Mouse (Mus musculus) liver, embryonic 15.5 days (tissue): ENCODE data around the gene Farp1. TPM values are rescaled to one million over a fixed set of nuclear protein-coding genes. Genes with fewer than 3 reads are reported as not detected.
A peak's percentile ranks its signal among the peaks of the same experiment; 100 is the strongest.

Source experiments
- ATAC-seq: fragments of 200-750 bp; cut with Nextera tagmentation; 2 replicates; pipeline ENCODE4 v1.8.0; 2017; ENCODE audit warnings: moderate number of reproducible peaks, mild to moderate bottlenecking, moderate library complexity; ENCODE audit not compliant: insufficient read depth
- H3K27ac ChIP-seq: fragments of 300-500 bp; sonication (generic); replicated peaks from 2 replicates; pipeline ENCODE4 v1.5.1; 2015; ENCODE audit warnings: mild to moderate bottlenecking, inconsistent platforms
- H3K27me3 ChIP-seq: fragments of 300-500 bp; sonication (generic); 2 replicates; pipeline ENCODE4 v1.6.1; 2015; ENCODE audit warnings: mild to moderate bottlenecking, inconsistent platforms
- H3K36me3 ChIP-seq: fragments of 300-500 bp; sonication (generic); replicated peaks from 2 replicates; pipeline ENCODE4 v1.6.1; 2015; ENCODE audit warnings: moderate library complexity, mild to moderate bottlenecking, inconsistent platforms
- H3K4me1 ChIP-seq: fragments of 300-500 bp; sonication (generic); replicated peaks from 2 replicates; pipeline ENCODE4 v1.6.1; 2015; ENCODE audit warnings: inconsistent platforms
- H3K4me2 ChIP-seq: fragments of 300-500 bp; sonication (generic); 2 replicates; pipeline ENCODE4 v1.6.1; 2015; ENCODE audit warnings: moderate library complexity, mild to moderate bottlenecking, inconsistent platforms
- H3K4me3 ChIP-seq: fragments of 300-500 bp; sonication (generic); replicated peaks from 2 replicates; pipeline ENCODE4 v1.5.1; 2015; ENCODE audit warnings: mild to moderate bottlenecking, inconsistent platforms
- H3K9ac ChIP-seq: fragments of 300-500 bp; sonication (generic); 2 replicates; pipeline ENCODE4 v1.6.1; 2015; ENCODE audit warnings: moderate library complexity, mild to moderate bottlenecking, inconsistent platforms
- H3K9me3 ChIP-seq: fragments of 300-500 bp; sonication (generic); replicated peaks from 2 replicates; pipeline ENCODE4 v1.6.1; 2016; ENCODE audit warnings: inconsistent platforms
- WGBS: fragments of 180-500 bp; shearing (Covaris S2); methylation state at CpG from one replicate; pipeline ENCODE4 v1.1.7; 2015; ENCODE audit warnings: mixed read lengths; ENCODE audit not compliant: insufficient replicate concordance; 5-methylcytosine and 5-hydroxymethylcytosine counted together
- polyA plus RNA-seq: library from polyadenylated mRNA; unstranded; fragments of >200 nt; fragmentation: Nextera tagmentation; extraction: Ambion mirVana; gene quantifications from 2 replicates; pipeline ENCODE4 v1.2.1, GENCODE M21; 2015

Gene Farp1
- polyA plus RNA-seq, 1 experiment from 2014 or later = 3.2 TPM

GRCm38 (mm10) chr14:121104760-121105329, 69.8 kb downstream of the Farp1 start:
- Histone ChIP-seq H3K4me2 (no peak overlapping the region), H3K27me3 (no peaks in the 10 kb centered on the region), H3K36me3 (no peaks in the 10 kb centered on the region), H3K4me1 (peaks cover 26% of the 10 kb centered on the region), H3K9me3 (no peaks in the 10 kb centered on the region), H3K4me3 (no peak overlapping the region), H3K27ac (no peak overlapping the region), H3K9ac (no peak overlapping the region)
- 53% methylated on average over 7 of the region's 7 CpGs for WGBS
- ATAC-seq = no peak

DNA sequence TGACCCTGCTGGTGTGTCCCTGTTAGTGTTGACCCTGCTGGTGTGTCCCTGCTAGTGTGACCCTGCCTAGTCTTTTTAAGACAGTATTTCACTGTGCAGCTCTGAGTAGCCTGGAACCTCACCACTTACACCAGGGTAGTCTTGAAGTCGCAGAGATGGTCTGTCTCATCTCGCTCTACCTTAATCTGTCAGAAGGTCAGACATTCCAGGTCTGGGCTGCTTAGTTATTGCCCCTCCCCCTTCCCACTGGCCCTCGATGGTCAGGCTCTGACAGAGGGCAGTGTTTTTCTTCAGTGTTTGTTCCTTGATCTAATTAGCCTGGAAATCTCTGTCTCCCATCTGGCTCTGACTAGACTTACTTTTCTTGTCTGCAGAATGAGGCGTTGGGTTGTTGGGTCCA, 71.9 kb downstream of the Farp1 start:
- Histone ChIP-seq H3K36me3 (no peaks in the 10 kb centered on the region), H3K9me3 (no peaks in the 10 kb centered on the region), H3K27me3 (no peaks in the 10 kb centered on the region), H3K4me2 (no peak overlapping the region), H3K9ac (no peak overlapping the region), H3K4me1 (peaks cover 28% of the 10 kb centered on the region), H3K27ac (no peak overlapping the region), H3K4me3 (no peak overlapping the region)
- 58% methylated on average over 4 of the region's 4 CpGs for WGBS
- ATAC-seq = no peak

DNA sequence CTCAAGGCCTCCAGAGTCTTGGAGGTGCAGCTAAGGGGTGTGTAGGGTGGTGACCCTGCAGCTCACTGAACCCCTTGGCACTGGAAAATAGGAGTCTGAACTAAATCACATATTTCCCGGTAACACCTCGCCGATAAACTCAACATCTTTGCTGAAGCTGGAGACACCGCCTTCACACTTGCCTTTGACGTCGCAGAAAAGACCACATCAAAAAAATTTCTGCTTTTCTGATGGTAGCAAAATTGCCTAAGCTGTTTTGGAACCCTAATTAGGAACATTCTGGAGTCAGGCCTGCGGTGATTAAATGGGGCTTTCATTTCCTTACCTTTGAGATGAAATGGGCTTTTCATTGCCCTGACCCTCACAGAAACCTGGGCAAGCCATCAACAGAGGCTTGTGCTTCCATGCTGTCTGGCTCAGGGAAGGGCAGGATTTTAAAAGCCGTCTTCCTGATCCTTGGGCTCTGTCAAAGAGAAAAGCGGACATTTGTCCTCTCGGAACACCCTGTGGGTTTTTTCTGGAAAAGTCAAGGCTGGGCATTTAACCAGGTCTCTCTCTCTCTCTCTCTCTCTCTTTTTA, 72.8 kb downstream of the Farp1 start:
- Histone ChIP-seq H3K36me3 (no peaks in the 10 kb centered on the region), H3K4me1 (peaks cover 28% of the 10 kb centered on the region), H3K9ac (no peak overlapping the region), H3K4me2 (no peak overlapping the region), H3K9me3 (no peaks in the 10 kb centered on the region), H3K27ac (peak overlapping the region; percentile 38; the same call in 1 of the 2 replicates), H3K27me3 (no peaks in the 10 kb centered on the region), H3K4me3 (no peak overlapping the region)
- ATAC-seq = no peak
- WGBS = 77% methylated on average over 10 of the region's 10 CpGs

- no peaks in the 10 kb centered on the region for H3K36me3 ChIP-seq
- H3K4me3 ChIP-seq = no peak overlapping the region
- peak overlapping the region; percentile 38; the same call in 1 of the 2 replicates for H3K27ac ChIP-seq
- H3K9me3 ChIP-seq = no peaks in the 10 kb centered on the region
- WGBS = 39% methylated on average over 8 of the region's 8 CpGs
- H3K4me2 ChIP-seq = no peak overlapping the region
- H3K27me3 ChIP-seq = no peaks in the 10 kb centered on the region
- no peak for ATAC-seq
- peaks cover 28% of the 10 kb centered on the region for H3K4me1 ChIP-seq
- no peak overlapping the region for H3K9ac ChIP-seq
Observed at GRCm38 (mm10) chr14:121108439-121109115, 73.6 kb downstream of the Farp1 start.

DNA sequence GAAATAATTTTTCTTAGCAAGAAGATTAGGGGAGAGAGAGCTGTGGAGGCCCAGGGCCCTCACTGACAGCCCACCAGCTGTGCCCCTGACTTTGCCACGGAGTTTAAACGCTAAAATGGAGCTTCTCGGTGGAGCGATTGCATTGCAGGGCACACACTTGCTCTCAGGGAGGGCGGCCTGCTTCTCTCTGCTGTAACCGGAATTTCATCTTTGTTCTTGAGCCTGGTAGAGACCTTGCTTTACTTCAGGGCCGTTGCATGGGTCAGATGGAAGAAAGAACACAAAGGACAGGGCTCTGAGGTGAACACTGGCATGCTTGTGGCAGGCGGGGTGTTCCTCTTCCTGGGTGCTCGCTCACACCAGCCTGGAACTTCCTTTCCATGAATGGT, 74.1 kb downstream of the Farp1 start:
- Histone ChIP-seq H3K27me3 (no peaks in the 10 kb centered on the region), H3K27ac (0 out of 2 replicates have a peak overlapping the region, but pooled peaks have one; percentile 14), H3K4me3 (no peak overlapping the region), H3K9me3 (no peaks in the 10 kb centered on the region), H3K9ac (no peak overlapping the region), H3K36me3 (no peaks in the 10 kb centered on the region), H3K4me2 (no peak overlapping the region), H3K4me1 (peaks cover 28% of the 10 kb centered on the region)
- ATAC-seq = no peak
- 54% methylated on average over 9 of the region's 9 CpGs for WGBS

GRCm38 (mm10) chr14:121110492-121111267, 75.7 kb downstream of the Farp1 start:
- 55% methylated on average over 13 of the region's 13 CpGs for WGBS
- Histone ChIP-seq H3K4me3 (no peak overlapping the region), H3K9me3 (no peaks in the 10 kb centered on the region), H3K27me3 (no peaks in the 10 kb centered on the region), H3K4me1 (peaks cover 28% of the 10 kb centered on the region), H3K36me3 (no peaks in the 10 kb centered on the region), H3K4me2 (no peak overlapping the region), H3K27ac (no peak overlapping the region), H3K9ac (no peak overlapping the region)
- ATAC-seq = peak; percentile 49; the same call in 1 of the 2 replicates

GRCm38 (mm10) chr14:121112061-121112460, 77.1 kb downstream of the Farp1 start:
- Histone ChIP-seq H3K4me3 (no peak overlapping the region), H3K9ac (no peak overlapping the region), H3K4me1 (peaks cover 25% of the 10 kb centered on the region), H3K36me3 (no peaks in the 10 kb centered on the region), H3K27me3 (no peaks in the 10 kb centered on the region), H3K27ac (no peak overlapping the region), H3K9me3 (no peaks in the 10 kb centered on the region), H3K4me2 (no peak overlapping the region)
- WGBS = 76% methylated on average over 8 of the region's 8 CpGs
- ATAC-seq = no peak

DNA sequence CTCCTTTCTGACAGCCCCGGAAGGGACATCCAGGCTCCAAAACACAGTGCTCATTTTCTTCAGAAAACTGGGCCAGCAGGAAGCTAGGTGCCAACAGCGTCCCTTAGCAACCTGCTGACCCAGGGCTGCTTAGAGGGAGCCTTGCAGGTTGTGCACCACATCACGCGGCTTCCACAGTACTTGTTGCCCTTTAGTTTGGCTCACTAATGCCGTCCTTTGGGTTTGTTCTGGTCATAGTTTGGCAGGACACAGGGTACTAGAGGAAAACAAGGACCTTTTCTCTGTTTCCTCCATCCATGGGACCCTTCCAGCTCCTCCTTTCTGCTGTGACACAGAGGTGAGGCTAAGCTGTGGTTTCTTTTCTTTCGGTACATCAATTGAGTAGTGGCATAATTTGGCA, 78.8 kb downstream of the Farp1 start:
- no peaks in the 10 kb centered on the region for H3K27me3 ChIP-seq
- no peak for ATAC-seq

DNA sequence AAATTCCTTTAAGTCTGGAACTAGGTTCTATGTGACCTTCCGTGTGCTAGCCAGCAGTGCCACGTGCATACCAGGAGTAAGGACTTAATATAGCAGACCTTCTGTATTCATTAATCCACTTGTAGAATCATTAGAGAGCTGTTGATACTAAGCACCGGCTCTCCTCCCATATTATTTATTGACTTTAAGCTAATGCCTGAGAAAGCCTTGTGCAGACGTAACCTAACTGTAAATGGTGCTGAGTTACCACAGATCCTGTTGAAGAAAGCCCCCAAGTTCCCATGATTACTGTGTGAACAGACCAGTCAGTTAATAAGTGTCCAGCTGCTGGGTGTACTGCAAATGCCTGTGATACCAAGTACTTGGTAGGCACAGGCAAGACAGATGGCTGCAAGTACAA, 81.7 kb downstream of the Farp1 start:
- no peak for ATAC-seq
- H3K9ac ChIP-seq = no peak overlapping the region
- 73% methylated on average over 4 of the region's 4 CpGs for WGBS

More for the DNA sequence above, 78.8 kb downstream of the Farp1 start:
- Histone ChIP-seq H3K9ac (no peak overlapping the region), H3K36me3 (no peaks in the 10 kb centered on the region), H3K27ac (no peak overlapping the region), H3K4me3 (no peak overlapping the region), H3K9me3 (no peaks in the 10 kb centered on the region), H3K4me2 (no peak overlapping the region), H3K4me1 (peaks cover 18% of the 10 kb centered on the region)
- 70% methylated on average over 6 of the region's 6 CpGs for WGBS

DNA sequence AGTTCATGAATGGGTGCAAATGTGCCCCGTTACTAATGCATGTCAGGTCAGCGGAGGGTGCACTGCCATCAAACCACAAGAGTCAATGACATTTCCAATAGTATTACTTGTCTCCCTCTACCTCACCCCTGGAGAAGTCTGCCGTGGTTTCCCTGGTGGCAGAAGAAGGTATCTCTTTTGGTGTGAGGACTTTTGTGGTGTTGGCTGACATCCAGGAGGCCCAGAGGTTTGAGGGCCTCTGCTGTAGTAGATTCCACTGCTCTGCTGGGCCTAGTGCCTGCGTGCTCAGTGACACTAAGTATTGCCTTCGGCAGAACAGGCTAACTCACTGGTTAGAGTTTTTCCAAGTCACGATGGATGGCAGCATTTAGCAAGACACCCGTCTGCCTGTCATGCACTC, 83.9 kb downstream of the Farp1 start:
- no peaks in the 10 kb centered on the region for H3K27me3 ChIP-seq
- H3K27ac ChIP-seq = no peak overlapping the region
- H3K4me1 ChIP-seq = peaks cover 12% of the 10 kb centered on the region
- ATAC-seq = no peak
- H3K4me3 ChIP-seq = no peak overlapping the region
- H3K9me3 ChIP-seq = no peaks in the 10 kb centered on the region
- 58% methylated on average over 7 of the region's 7 CpGs for WGBS
- H3K9ac ChIP-seq = no peak overlapping the region
- no peak overlapping the region for H3K4me2 ChIP-seq
- no peaks in the 10 kb centered on the region for H3K36me3 ChIP-seq

More for the DNA sequence above, 81.7 kb downstream of the Farp1 start:
- no peak overlapping the region for H3K4me3 ChIP-seq
- H3K4me2 ChIP-seq = no peak overlapping the region
- no peaks in the 10 kb centered on the region for H3K36me3 ChIP-seq
- 0 out of 2 replicates have a peak, but pooled peaks cover 3% of the 10 kb centered on the region for H3K4me1 ChIP-seq
- no peaks in the 10 kb centered on the region for H3K27me3 ChIP-seq
- H3K9me3 ChIP-seq = no peaks in the 10 kb centered on the region
- no peak overlapping the region for H3K27ac ChIP-seq

DNA sequence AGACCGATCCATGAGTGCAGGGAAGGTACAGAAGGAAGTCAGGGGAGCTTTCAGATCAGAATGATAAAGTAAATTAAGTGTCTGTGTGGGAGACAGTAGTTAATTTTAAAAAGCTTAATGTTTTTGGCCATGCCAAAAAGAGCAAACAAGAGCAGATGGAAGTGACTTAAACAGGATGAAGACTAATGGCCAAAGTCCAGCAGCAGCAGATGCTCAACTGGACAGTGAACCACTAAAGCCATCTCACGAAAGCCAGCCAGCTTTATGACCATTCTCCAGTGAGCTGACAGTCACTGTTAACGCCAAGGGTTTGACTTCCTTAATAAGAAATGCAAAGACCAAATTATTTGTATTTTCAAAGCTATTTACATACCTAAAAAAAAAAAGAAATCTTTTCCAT, 86.7 kb downstream of the Farp1 start:
- WGBS = 59% methylated on average over 3 of the region's 3 CpGs
- Histone ChIP-seq H3K4me2 (no peak overlapping the region), H3K27me3 (no peaks in the 10 kb centered on the region), H3K9ac (no peak overlapping the region), H3K4me3 (no peak overlapping the region), H3K9me3 (no peaks in the 10 kb centered on the region), H3K27ac (no peak overlapping the region), H3K36me3 (no peaks in the 10 kb centered on the region), H3K4me1 (peaks cover 29% of the 10 kb centered on the region)
- ATAC-seq = no peak
